Mouse (Mus musculus) forebrain, embryonic 11.5 days (tissue): ENCODE measurements around the gene Klhdc7b. TPM values are rescaled to one million over a fixed set of nuclear protein-coding genes. Genes with fewer than 3 reads are reported as not detected.

Source experiments
- ATAC-seq: fragments of 200-750 bp; cut with Nextera tagmentation; replicated peaks from 2 replicates; pipeline ENCODE4 v1.8.0; 2017; ENCODE audit warnings: moderate TSS enrichment; ENCODE audit not compliant: low FRiP score
- DNase-seq: peaks from one replicate; pipeline ENCODE4 v3.0.0-alpha.2; 2017; ENCODE audit warnings: low spot score
- H3K27ac ChIP-seq: fragments of 300-500 bp; sonication (generic); 2 replicates; pipeline ENCODE4 v1.5.1; 2014; ENCODE audit warnings: low read depth, low read length
- H3K27me3 ChIP-seq: fragments of 300-500 bp; sonication (generic); 2 replicates; pipeline ENCODE4 v1.6.1; 2014; ENCODE audit warnings: mild to moderate bottlenecking, low read length, mixed read lengths; ENCODE audit not compliant: control insufficient read depth, insufficient read depth
- H3K36me3 ChIP-seq: fragments of 300-500 bp; sonication (generic); 2 replicates; pipeline ENCODE4 v1.6.1; 2014; ENCODE audit warnings: mild to moderate bottlenecking, low read length, moderate library complexity, mixed read lengths; ENCODE audit not compliant: control insufficient read depth, insufficient read depth
- H3K4me1 ChIP-seq: fragments of 300-500 bp; sonication (generic); replicated peaks from 2 replicates; pipeline ENCODE4 v1.6.1; 2014; ENCODE audit warnings: low read length, mixed read lengths; ENCODE audit not compliant: control insufficient read depth, insufficient read depth
- H3K4me2 ChIP-seq: fragments of 300-500 bp; sonication (generic); 2 replicates; pipeline ENCODE4 v1.6.1; 2014; ENCODE audit warnings: low read depth, mild to moderate bottlenecking, low read length, moderate library complexity, mixed read lengths; ENCODE audit not compliant: severe bottlenecking
- H3K4me3 ChIP-seq: fragments of 300-500 bp; sonication (generic); 2 replicates; pipeline ENCODE4 v1.5.1; 2014; ENCODE audit warnings: low read depth, low read length
- H3K9ac ChIP-seq: fragments of 300-500 bp; sonication (generic); 2 replicates; pipeline ENCODE4 v1.6.1; 2014; ENCODE audit warnings: low read length
- H3K9me3 ChIP-seq: fragments of 300-500 bp; sonication (generic); 2 replicates; pipeline ENCODE4 v1.6.1; 2016; ENCODE audit warnings: low read length, mixed read lengths; ENCODE audit not compliant: control insufficient read depth
- WGBS: fragments of 180-500 bp; shearing (Covaris S2); extraction: QIAGEN DNeasy Blood & Tissue Kit; methylation state at CpG from one replicate; pipeline ENCODE4 v1.1.7; 2014; 5-methylcytosine and 5-hydroxymethylcytosine counted together
- polyA plus RNA-seq: library from polyadenylated mRNA; unstranded; fragments of >200 nt; fragmentation: Nextera tagmentation; extraction: Ambion mirVana; gene quantifications from 2 replicates; pipeline ENCODE4 v1.2.1, GENCODE M21; 2014

Klhdc7b gene
- polyA plus RNA-seq, 1 experiment from 2014 or later, result not detected

DNA sequence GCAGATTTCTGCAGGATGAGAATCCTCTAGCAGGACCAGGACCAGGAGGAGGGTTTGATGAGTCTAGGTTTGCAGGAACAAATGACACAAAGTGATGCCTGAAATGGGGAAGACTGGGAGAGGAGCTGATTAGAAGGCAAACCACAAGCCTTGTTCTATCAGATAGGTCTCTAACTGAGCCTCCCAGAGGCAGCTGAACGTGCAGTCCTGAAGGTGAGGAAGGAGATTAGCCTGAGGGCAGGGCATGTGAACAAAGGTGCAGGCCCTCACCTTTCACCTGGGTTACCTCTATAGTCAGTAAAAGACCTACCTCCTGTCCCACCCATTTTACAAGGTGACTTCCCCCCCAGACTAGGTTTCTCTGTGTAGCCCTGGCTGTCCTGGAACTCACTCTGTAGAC, 15.0 kb downstream of the Klhdc7b start:
- no peak overlapping the region for H3K9ac ChIP-seq
- WGBS, result 57% methylated on average over 1 of the region's 1 CpGs

DNA sequence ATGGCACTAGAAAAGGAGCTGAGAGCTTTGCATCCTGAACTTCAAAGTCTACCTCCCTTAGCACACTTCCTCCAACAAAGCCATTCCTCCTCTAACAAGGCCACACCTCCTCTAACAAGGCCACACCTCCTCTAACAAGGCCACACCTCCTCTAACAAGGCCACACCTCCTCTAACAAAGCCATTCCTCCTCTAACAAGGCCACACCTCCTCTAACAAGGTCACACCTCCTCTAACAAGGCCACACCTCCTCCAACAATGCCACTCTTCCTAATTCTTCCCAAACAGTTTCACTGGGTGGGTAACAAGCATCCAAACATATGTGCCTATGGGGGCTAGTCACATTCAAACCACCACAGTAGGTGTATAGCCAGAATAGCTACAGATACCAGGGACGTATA, 17.8 kb downstream of the Klhdc7b start:
- Histone ChIP-seq H3K4me1 (no peaks in the 10 kb centered on the region), H3K36me3 (no peaks in the 10 kb centered on the region), H3K9me3 (no peaks in the 10 kb centered on the region), H3K27ac (no peak overlapping the region), H3K4me3 (no peak overlapping the region), H3K27me3 (no peaks in the 10 kb centered on the region), H3K4me2 (no peak overlapping the region), H3K9ac (no peak overlapping the region)
- DNase-seq, result no peak
- 85% methylated on average over 1 of the region's 1 CpGs for WGBS
- ATAC-seq, result no peak

More for the DNA sequence above, 15.0 kb downstream of the Klhdc7b start:
- DNase-seq, result no peak
- Histone ChIP-seq H3K27me3 (no peaks in the 10 kb centered on the region), H3K9me3 (no peaks in the 10 kb centered on the region), H3K4me2 (no peak overlapping the region), H3K36me3 (no peaks in the 10 kb centered on the region), H3K4me1 (no peaks in the 10 kb centered on the region), H3K27ac (no peak overlapping the region), H3K4me3 (no peak overlapping the region)
- ATAC-seq, result no peak

DNA sequence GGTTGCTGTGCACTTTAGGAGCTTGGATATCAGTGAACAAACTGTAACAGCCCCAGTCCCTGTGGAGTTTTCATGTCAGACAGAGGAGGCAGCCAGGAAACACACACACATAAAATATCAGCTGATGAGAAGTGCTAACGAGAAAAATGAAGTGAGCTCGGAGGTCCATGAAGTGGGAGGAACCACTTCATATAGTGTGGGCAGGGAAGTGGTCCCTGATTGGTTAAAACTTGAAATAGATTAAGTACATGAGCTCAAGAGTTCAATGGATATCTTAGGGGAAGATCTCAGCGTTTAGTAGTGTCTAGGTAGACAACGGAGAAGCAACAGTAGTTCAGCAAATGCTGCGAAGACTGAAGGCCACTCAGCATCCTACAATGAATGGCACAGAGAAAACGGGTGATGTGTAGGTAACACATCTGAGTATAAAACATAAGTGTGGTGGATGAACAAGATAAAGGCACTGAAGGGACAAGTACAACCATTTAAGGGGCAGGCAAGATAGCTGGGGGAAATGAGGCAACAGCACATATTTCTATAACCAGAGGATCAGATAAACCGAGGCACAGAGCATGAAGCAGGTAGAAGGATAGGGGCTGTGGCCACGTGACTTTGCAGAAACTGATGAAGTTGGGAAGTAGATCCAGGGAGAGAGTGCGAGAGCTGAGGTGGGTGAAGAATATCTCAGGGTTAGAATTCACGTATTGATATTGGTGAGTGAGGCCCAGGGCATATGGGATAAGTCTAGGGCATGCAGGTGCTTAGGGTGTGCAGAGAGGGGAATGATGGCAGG, 20.3 kb downstream of the Klhdc7b start:
- Histone ChIP-seq H3K4me2 (no peak overlapping the region), H3K9me3 (peaks cover 3% of the 10 kb centered on the region; the same call in 1 of the 2 replicates), H3K4me1 (no peaks in the 10 kb centered on the region), H3K36me3 (no peaks in the 10 kb centered on the region), H3K4me3 (no peak overlapping the region), H3K9ac (no peak overlapping the region), H3K27me3 (no peaks in the 10 kb centered on the region), H3K27ac (no peak overlapping the region)
- DNase-seq (no peak), ATAC-seq (no peak)
- WGBS, result 87% methylated on average over 10 of the region's 10 CpGs

DNA sequence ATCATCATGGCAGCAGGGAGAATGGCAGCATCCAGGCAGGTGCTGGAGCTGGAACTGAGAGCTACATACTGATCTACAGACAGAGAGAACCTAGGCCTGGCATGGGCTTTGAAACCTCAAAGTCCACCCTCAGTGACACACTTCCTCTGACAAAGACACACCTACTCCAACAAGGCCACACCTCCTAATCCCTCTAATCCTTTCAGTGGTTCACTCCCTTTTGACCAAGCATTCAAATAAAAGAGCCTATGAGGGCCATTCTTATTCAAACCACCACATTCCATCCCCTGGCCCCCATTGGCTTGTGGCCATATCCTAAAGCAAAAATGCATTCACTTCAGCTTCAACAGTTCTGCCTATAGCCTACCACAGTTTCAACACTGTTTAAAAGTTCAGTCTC, 22.0 kb downstream of the Klhdc7b start:
- Histone ChIP-seq H3K27me3 (no peaks in the 10 kb centered on the region), H3K4me3 (no peak overlapping the region), H3K27ac (no peak overlapping the region), H3K4me2 (no peak overlapping the region), H3K9ac (no peak overlapping the region), H3K4me1 (no peaks in the 10 kb centered on the region), H3K9me3 (peaks cover 3% of the 10 kb centered on the region; the same call in 1 of the 2 replicates), H3K36me3 (no peaks in the 10 kb centered on the region)
- ATAC-seq (no peak), DNase-seq (no peak)

DNA sequence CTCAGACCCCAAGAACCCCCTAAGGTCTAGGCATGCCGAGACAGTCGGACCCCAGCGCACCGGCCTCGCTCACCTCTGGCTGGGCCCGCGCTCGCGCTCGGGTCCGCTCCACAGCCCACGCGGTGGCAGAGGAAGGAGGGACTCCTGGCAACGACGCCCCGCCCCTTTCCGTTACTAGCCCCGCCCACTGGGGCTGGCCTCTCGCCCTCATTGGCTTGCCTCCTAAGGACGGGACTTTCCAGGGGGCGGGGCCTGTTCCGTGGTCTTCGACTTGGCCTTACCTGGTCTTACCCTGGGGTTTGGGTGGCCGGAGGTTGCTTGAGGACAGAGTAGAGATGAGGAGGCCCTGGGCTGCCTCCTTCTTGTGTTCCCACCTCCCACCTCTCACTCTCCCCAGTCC, 25.4 kb downstream of the Klhdc7b start, which contains the start of gene Syce3:
TSS of gene Syce3 (minus strand) at position 386 of the 400 bp plus-strand sequence.
- Histone ChIP-seq H3K27me3 (no peaks in the 10 kb centered on the region), H3K27ac (no peak within 1 kb of the TSS), H3K36me3 (no peaks in the 10 kb centered on the region), H3K4me3 (no peak within 1 kb of the TSS), H3K4me2 (no peak within 1 kb of the TSS), H3K4me1 (no peaks in the 10 kb centered on the region), H3K9ac (no peak within 1 kb of the TSS), H3K9me3 (peaks cover 3% of the 10 kb centered on the region; the same call in 1 of the 2 replicates)
- DNase-seq (no peak), ATAC-seq (no peak)
- 92% methylated on average over 24 of the region's 24 CpGs for WGBS

DNA sequence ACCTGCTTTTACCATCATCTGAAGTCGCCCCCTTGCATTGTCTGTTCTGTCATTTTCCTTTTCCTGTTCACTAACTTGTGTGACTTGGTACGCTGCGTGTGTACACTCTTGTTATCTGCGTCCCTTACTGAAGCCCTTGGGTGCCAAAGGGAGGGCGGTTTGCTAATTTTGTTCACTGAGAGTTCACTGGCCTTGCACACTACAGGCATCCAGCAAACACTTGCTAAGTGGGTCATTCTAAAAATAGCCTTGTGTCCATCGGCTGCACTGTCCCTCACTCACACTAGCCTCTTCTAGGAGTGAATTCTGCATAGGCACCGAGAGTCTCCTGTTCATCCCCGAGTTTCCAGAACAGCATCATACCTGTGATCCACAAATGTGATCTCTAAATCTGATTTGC, 30.6 kb downstream of the Klhdc7b start:
- H3K27ac ChIP-seq, result no peak overlapping the region
- H3K36me3 ChIP-seq, result no peaks in the 10 kb centered on the region
- ATAC-seq, result no peak
- H3K4me1 ChIP-seq, result no peaks in the 10 kb centered on the region
- H3K27me3 ChIP-seq, result no peaks in the 10 kb centered on the region
- H3K9me3 ChIP-seq, result no peaks in the 10 kb centered on the region
- DNase-seq, result no peak
- no peak overlapping the region for H3K4me3 ChIP-seq
- H3K4me2 ChIP-seq, result no peak overlapping the region
- H3K9ac ChIP-seq, result no peak overlapping the region
- 93% methylated on average over 8 of the region's 8 CpGs for WGBS

DNA sequence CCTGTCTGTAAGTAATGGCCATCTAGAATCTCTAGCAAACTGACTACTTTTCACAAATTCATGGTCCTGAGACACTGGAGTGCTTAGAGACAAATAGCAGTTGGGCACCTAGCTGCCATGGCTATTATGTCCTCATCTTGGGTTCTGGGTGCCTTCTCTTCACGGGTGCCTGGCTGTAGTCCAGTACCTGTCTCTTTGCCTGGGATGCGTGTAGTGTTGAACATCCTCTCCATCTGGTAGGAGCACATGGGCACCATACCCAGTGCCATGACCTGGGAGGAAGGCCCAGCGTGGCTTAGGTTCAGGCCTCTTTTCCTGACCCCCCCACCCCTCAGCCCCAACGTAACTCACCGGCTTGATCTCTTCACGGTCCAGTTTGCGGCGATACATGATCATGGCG, 37.2 kb downstream of the Klhdc7b start:
- Histone ChIP-seq H3K4me1 (no peaks in the 10 kb centered on the region), H3K9me3 (no peaks in the 10 kb centered on the region), H3K27me3 (no peaks in the 10 kb centered on the region), H3K27ac (no peak overlapping the region), H3K36me3 (no peaks in the 10 kb centered on the region), H3K9ac (no peak overlapping the region), H3K4me3 (no peak overlapping the region), H3K4me2 (no peak overlapping the region)
- no peak for ATAC-seq
- DNase-seq, result no peak
- WGBS, result 94% methylated on average over 9 of the region's 9 CpGs

DNA sequence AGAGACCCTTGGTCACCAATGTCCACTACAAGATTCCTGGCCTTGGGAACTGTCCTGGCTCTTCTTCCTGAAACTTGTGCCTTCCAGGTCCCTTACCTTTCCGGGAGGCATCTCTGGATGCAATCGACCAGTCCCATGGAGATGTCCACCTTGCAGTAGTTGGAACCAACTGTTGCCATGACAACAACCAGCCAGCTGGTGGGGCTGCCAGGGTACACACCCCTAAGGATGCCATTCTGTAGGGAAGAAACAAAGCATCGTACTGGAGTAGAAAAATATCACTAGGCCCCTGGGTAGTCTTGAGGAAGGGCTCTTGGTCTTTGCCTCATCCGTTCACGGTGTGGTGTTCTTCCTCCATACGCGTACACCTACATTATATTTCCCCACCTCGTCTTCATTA, 39.9 kb downstream of the Klhdc7b start:
- 87% methylated on average over 8 of the region's 8 CpGs for WGBS

DNA sequence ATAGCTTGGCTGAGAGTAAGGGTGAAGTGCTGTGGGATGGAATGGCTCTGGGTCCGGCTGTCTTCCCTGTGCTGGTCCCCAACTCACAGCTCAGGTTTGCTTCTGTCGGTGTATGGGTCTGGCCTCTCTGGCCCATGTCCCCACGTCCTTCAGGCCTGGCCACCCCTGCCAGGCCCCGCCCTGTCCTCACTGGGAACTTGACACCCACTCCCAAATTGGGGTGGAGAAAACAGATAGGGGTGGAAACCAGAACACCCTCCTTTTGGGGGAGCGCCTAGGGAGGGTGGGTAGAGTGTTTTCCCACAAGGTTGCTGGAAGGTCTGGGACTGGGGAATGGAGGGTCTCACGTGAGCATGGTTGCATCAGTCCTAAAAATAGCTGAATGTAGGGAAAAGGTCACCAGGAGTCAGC, 41.0 kb downstream of the Klhdc7b start, which contains the start of gene Cpt1b:
TSS of gene Cpt1b (minus strand) at position 153 of the 411 bp plus-strand sequence.
- Histone ChIP-seq H3K27ac (no peak within 1 kb of the TSS), H3K4me2 (no peak within 1 kb of the TSS), H3K36me3 (no peaks in the 10 kb centered on the region; the same call in 1 of the 2 replicates), H3K4me3 (no peak within 1 kb of the TSS), H3K9ac (no peak within 1 kb of the TSS), H3K4me1 (peaks cover 8% of the 10 kb centered on the region; the same call in 1 of the 2 replicates), H3K27me3 (no peaks in the 10 kb centered on the region), H3K9me3 (no peaks in the 10 kb centered on the region)
- no peak for DNase-seq
- WGBS, result 30% methylated on average over 6 of the region's 6 CpGs
- no peak for ATAC-seq

More for the DNA sequence above, 39.9 kb downstream of the Klhdc7b start:
- Histone ChIP-seq H3K4me1 (peaks cover 8% of the 10 kb centered on the region; the same call in 1 of the 2 replicates), H3K4me2 (no peak overlapping the region), H3K36me3 (no peaks in the 10 kb centered on the region; the same call in 1 of the 2 replicates), H3K27me3 (no peaks in the 10 kb centered on the region), H3K9me3 (no peaks in the 10 kb centered on the region), H3K27ac (no peak overlapping the region), H3K4me3 (no peak overlapping the region), H3K9ac (no peak overlapping the region)
- DNase-seq (no peak), ATAC-seq (no peak)
